Mouse (Mus musculus) adrenal gland, postnatal 14 days (tissue): Measurements from ENCODE around the gene Gpc4. TPM values are rescaled to one million over a fixed set of nuclear protein-coding genes. Genes with fewer than 3 reads are reported as not detected.

ENCODE experiments used
- DNase-seq: peaks from one replicate; pipeline ENCODE4 v3.0.0; 2021; ENCODE audit warnings: mixed read lengths
- total RNA-seq: library from RNA; stranded (reverse); gene quantifications from 2 replicates; pipeline ENCODE4 v1.2.3, GENCODE M21; 2021

Gpc4 gene
- total RNA-seq, 1 experiment from 2014 or later, result 125 TPM

- peak; percentile 54 for DNase-seq
Observed at GRCm38 (mm10) chrX:52017660-52018059, 147.4 kb downstream of the Gpc4 start.

Other genes with a start within 250 kb of the Gpc4 start
- not detected in 2 replicates for gene 1700080O16Rik, start 192.5 kb downstream of the Gpc4 start, total RNA-seq